Mouse (Mus musculus): ENCODE results near the gene Bend3. TPM values are rescaled to one million over a fixed set of nuclear protein-coding genes. Genes with fewer than 3 reads are reported as not detected.

The Bend3 gene
- polyA plus RNA-seq, 1 experiment from 2014 or later = 2.3 TPM

- H3K36me3 ChIP-seq (ENCODE audit: control insufficient read depth, insufficient read depth, low read length) = no peaks in the 10 kb centered on the region
- H3K4me1 ChIP-seq (replicated peaks; ENCODE audit: control insufficient read depth, insufficient read depth, low read length) = no peaks in the 10 kb centered on the region
- H3K27ac ChIP-seq (ENCODE audit: low read length) = no peak overlapping the region
- 64% methylated on average over 11 of the region's 11 CpGs for WGBS
- no peaks in the 10 kb centered on the region for H3K27me3 ChIP-seq (ENCODE audit: control insufficient read depth, insufficient read depth, low read depth, low read length)
- H3K4me3 ChIP-seq (ENCODE audit: low read length) = no peak overlapping the region
- no peak overlapping the region for H3K4me2 ChIP-seq (ENCODE audit: low read depth, low read length)
- H3K9ac ChIP-seq (ENCODE audit: low read length) = no peak overlapping the region
- no peak for ATAC-seq (ENCODE audit: low read depth)
- H3K9me3 ChIP-seq (ENCODE audit: control insufficient read depth, low read length) = no peaks in the 10 kb centered on the region
Observed at GRCm38 (mm10) chr10:43559313-43559712, 80.7 kb downstream of the Bend3 start.

DNA sequence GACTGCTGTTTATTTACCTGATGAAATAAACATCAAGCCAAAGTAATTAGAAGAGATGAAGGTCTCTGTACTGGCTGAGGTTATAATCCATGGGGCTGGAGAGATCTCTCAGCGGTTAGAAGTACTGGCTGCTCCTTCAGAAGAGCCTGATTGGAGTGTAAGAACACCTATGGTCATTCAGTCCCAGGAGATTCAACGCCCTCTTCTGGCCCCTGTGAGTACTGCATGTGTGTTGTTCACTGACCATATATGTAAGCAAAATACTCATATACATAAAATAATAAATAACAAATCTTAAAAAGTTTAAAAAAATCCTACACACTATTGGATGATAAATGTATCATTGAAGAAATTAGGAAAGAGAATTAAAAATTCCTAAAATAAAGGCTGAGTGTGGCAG, 82.1 kb downstream of the Bend3 start:
- 41% methylated on average over 2 of the region's 2 CpGs for WGBS
- no peak overlapping the region for H3K4me3 ChIP-seq (ENCODE audit: low read length)
- no peak overlapping the region for H3K4me2 ChIP-seq (ENCODE audit: low read depth, low read length)
- no peaks in the 10 kb centered on the region for H3K36me3 ChIP-seq (ENCODE audit: control insufficient read depth, insufficient read depth, low read length)
- H3K27me3 ChIP-seq (ENCODE audit: control insufficient read depth, insufficient read depth, low read depth, low read length) = no peaks in the 10 kb centered on the region
- H3K4me1 ChIP-seq (replicated peaks; ENCODE audit: control insufficient read depth, insufficient read depth, low read length) = no peaks in the 10 kb centered on the region
- no peak overlapping the region for H3K9ac ChIP-seq (ENCODE audit: low read length)
- no peak for ATAC-seq (ENCODE audit: low read depth)
- no peak overlapping the region for H3K27ac ChIP-seq (ENCODE audit: low read length)
- H3K9me3 ChIP-seq (ENCODE audit: control insufficient read depth, low read length) = no peaks in the 10 kb centered on the region

- Histone ChIP-seq H3K9ac (ENCODE audit: low read length) (no peak overlapping the region), H3K36me3 (ENCODE audit: control insufficient read depth, insufficient read depth, low read length) (no peaks in the 10 kb centered on the region), H3K9me3 (ENCODE audit: control insufficient read depth, low read length) (no peaks in the 10 kb centered on the region), H3K4me2 (ENCODE audit: low read depth, low read length) (no peak overlapping the region), H3K27me3 (ENCODE audit: control insufficient read depth, insufficient read depth, low read depth, low read length) (no peaks in the 10 kb centered on the region), H3K4me1 (replicated peaks; ENCODE audit: control insufficient read depth, insufficient read depth, low read length) (no peaks in the 10 kb centered on the region), H3K4me3 (ENCODE audit: low read length) (no peak overlapping the region), H3K27ac (ENCODE audit: low read length) (no peak overlapping the region)
- no peak for ATAC-seq (ENCODE audit: low read depth)
- WGBS = 96% methylated on average over 2 of the region's 2 CpGs
Observed at GRCm38 (mm10) chr10:43561311-43561710, 82.7 kb downstream of the Bend3 start.

Other genes with a start within 250 kb of the Bend3 start
- 12.5 and 25.4 TPM in 2 replicates for gene Gm9803, start 45.3 kb downstream of the Bend3 start, polyA plus RNA-seq (2015; fragmentation: Nextera tagmentation; extraction: Ambion mirVana)
- 44.3 and 49.2 TPM in 2 replicates for gene 1700021F05Rik, start 62.2 kb downstream of the Bend3 start, polyA plus RNA-seq (2015; fragmentation: Nextera tagmentation; extraction: Ambion mirVana)
- gene Cd24a, start 99.5 kb downstream of the Bend3 start, polyA plus RNA-seq (2015; fragmentation: Nextera tagmentation; extraction: Ambion mirVana) = 192 and 195 TPM in 2 replicates

Measured in lung, embryonic 16.5 days (tissue).